Mouse (Mus musculus) heart, postnatal 0 days (tissue): ENCODE results near the gene Coil. TPM values are rescaled to one million over a fixed set of nuclear protein-coding genes. Genes with fewer than 3 reads are reported as not detected.
"Not testable (repeated sequence)": the region's sequence is repeated elsewhere in the genome, so short reads cannot be mapped to it uniquely, and the experiment has no call there.

Experiments
- ATAC-seq: fragments of 200-750 bp; cut with Nextera tagmentation; 2 replicates; pipeline ENCODE4 v1.8.0; 2017; ENCODE audit warnings: low read depth, moderate number of reproducible peaks, moderate library complexity; ENCODE audit not compliant: insufficient read depth
- DNase-seq: peaks from one replicate; pipeline ENCODE4 v3.0.0-alpha.2; 2016; ENCODE audit warnings: low spot score
- H3K27ac ChIP-seq: fragments of 300-500 bp; sonication (generic); 2 replicates; pipeline ENCODE4 v1.5.1; 2014; ENCODE audit warnings: low read depth, mild to moderate bottlenecking
- H3K27me3 ChIP-seq: fragments of 300-500 bp; sonication (generic); 2 replicates; pipeline ENCODE4 v1.6.1; 2014; ENCODE audit warnings: low read length, mixed read lengths; ENCODE audit not compliant: control insufficient read depth, insufficient read depth
- H3K36me3 ChIP-seq: fragments of 300-500 bp; sonication (generic); replicated peaks from 2 replicates; pipeline ENCODE4 v1.6.1; 2014; ENCODE audit warnings: low read length, mixed read lengths; ENCODE audit not compliant: control insufficient read depth, insufficient read depth
- H3K4me1 ChIP-seq: fragments of 300-500 bp; sonication (generic); 2 replicates; pipeline ENCODE4 v1.6.1; 2014; ENCODE audit warnings: antibody characterized with exemption; ENCODE audit not compliant: control insufficient read depth, insufficient read depth
- H3K4me2 ChIP-seq: fragments of 300-500 bp; sonication (generic); 2 replicates; pipeline ENCODE4 v1.6.1; 2014; ENCODE audit warnings: low read depth, mild to moderate bottlenecking, low read length, moderate library complexity
- H3K4me3 ChIP-seq: fragments of 300-500 bp; sonication (generic); 2 replicates; pipeline ENCODE4 v1.5.1; 2014; ENCODE audit warnings: low read depth, low read length
- H3K9ac ChIP-seq: fragments of 300-500 bp; sonication (generic); replicated peaks from 2 replicates; pipeline ENCODE4 v1.6.1; 2014; ENCODE audit warnings: low read depth, low read length, mixed read lengths
- H3K9me3 ChIP-seq: fragments of 300-500 bp; sonication (generic); replicated peaks from 2 replicates; pipeline ENCODE4 v1.6.1; 2016; ENCODE audit warnings: low read length; ENCODE audit not compliant: control insufficient read depth
- CTCF ChIP-seq: IDR thresholded peaks from 2 replicates; pipeline ENCODE4 v1.5.1; 2016; ENCODE audit warnings: antibody characterized with exemption, control low read depth, low read depth
- EP300 ChIP-seq: IDR thresholded peaks from 2 replicates; pipeline ENCODE4 v1.6.1; 2016; ENCODE audit warnings: antibody characterized with exemption, low read depth
- WGBS: fragments of 180-500 bp; shearing (Covaris S2); extraction: QIAGEN DNeasy Blood & Tissue Kit; methylation state at CpG from one replicate; pipeline ENCODE4 v1.1.7; 2014; 5-methylcytosine and 5-hydroxymethylcytosine counted together
- polyA plus RNA-seq: library from polyadenylated mRNA; unstranded; fragments of >200 nt; fragmentation: Nextera tagmentation; extraction: Ambion mirVana; gene quantifications from 2 replicates; pipeline ENCODE4 v1.2.1, GENCODE M21; 2015
- total RNA-seq: library from RNA; depleted of rRNA; stranded (reverse); fragments of >200 nt; gene quantifications from 2 replicates; pipeline ENCODE4 v1.2.3, GENCODE M21; 2014; ENCODE audit warnings: low replicate concordance; rRNA removed

Coil gene
- total and polyA plus RNA-seq, 2 experiments from 2014 or later, result 4.6 to 8.5 TPM

DNA sequence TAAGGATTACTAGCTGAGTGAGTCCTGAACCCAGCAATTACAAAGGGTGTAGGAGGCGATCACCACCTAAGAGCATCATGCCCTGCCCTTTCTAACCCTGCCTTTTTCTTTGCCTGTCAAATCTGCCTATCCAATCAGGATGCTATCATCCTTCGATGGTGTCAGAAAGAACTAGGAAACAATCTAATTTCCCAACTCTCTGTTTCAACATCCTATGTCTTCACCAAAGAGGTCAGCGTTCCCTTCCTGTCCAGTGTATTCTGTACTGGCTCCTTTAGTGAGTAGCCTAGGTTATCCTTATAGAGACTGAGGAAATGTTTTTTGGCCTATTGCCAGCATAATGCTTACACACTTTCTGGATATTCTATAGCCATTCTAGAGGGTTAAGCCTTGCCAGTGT lies 65.5 kb downstream of the Coil start:
- TF ChIP-seq EP300 (no peak), CTCF (no peak)
- Histone ChIP-seq H3K9ac (no peak overlapping the region), H3K27ac (no peak overlapping the region), H3K4me2 (no peak overlapping the region), H3K4me1 (no peaks in the 10 kb centered on the region), H3K36me3 (peaks cover 35% of the 10 kb centered on the region), H3K27me3 (no peaks in the 10 kb centered on the region), H3K4me3 (no peak overlapping the region), H3K9me3 (no peaks in the 10 kb centered on the region)
- DNase-seq (no peak), ATAC-seq (no peak)
- WGBS, result 74% methylated on average over 3 of the region's 3 CpGs

DNA sequence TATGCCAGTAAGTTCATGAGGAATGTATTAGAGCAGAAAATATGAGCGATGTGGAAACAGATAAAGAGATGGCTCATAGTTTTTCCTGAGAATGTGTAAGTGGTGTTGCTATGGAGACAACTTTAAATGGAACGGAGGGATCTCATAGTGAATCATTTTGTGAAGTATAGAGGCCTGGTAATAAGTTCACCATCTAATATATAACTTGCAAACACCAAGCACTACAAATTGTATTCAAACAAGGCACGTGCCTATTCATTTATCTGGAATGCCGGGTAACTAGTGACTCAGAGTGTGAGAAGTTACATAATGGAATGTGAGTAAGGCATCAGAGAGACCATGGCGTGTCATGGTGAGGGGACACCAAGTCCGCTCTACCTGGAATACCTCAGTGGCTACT lies 68.4 kb downstream of the Coil start:
- no peak overlapping the region for H3K4me2 ChIP-seq
- H3K27ac ChIP-seq, result no peak overlapping the region
- no peak overlapping the region for H3K9ac ChIP-seq
- no peak overlapping the region for H3K4me3 ChIP-seq
- no peak for DNase-seq
- no peaks in the 10 kb centered on the region for H3K27me3 ChIP-seq
- no peaks in the 10 kb centered on the region for H3K4me1 ChIP-seq
- peaks cover 61% of the 10 kb centered on the region for H3K36me3 ChIP-seq
- WGBS, result 82% methylated on average over 6 of the region's 6 CpGs
- no peak for ATAC-seq
- TF ChIP-seq EP300 (no peak), CTCF (no peak)
- H3K9me3 ChIP-seq, result no peaks in the 10 kb centered on the region

DNA sequence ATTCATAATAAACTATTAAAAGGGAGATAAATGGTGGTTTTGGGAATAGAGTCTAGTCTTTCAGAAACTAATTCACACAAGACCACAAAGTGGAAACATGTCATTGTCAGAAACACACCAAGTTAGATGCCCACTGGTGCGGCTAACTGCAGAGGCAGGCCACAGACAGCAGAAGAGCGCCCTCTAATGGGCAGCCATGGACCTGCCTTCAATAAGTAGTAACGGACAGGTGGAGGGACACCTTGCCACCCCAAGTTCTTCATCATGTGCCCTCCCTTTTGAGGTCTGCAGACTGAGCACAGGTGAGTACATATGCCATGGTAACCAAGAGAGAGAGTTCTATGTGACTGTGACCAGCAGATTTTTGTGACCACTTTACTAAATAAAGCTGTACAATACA lies 69.3 kb downstream of the Coil start:
- Histone ChIP-seq H3K27ac (no peak overlapping the region), H3K9ac (no peak overlapping the region), H3K4me1 (no peaks in the 10 kb centered on the region), H3K9me3 (no peaks in the 10 kb centered on the region), H3K4me3 (no peak overlapping the region), H3K27me3 (no peaks in the 10 kb centered on the region), H3K4me2 (no peak overlapping the region), H3K36me3 (peaks cover 67% of the 10 kb centered on the region)
- peak; percentile 39; the same call in 1 of the 2 replicates for ATAC-seq
- no peak for DNase-seq
- TF ChIP-seq EP300 (no peak), CTCF (peak; percentile 80)
- WGBS, result 23% methylated on average over 3 of the region's 3 CpGs

DNA sequence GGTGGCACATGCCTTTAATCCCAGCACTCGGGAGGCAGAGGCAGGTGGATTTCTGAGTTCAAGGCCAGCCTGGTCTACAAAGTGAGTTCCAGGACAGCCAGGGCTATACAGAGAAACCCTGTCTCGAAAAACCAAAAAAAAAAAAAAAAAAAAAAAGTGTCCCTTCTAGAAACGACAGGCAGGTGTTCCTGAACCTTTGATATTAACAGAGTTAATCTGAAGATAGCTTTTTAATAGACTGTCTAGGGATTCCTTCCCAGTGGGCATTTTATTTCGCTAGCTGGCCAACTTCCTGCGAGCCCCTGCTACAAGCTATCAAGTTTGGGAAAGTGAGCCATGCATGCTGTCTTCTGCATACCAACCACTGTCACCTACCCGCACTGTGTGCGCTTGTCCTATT lies 71.0 kb downstream of the Coil start:
- not testable (repeated sequence) for H3K9ac ChIP-seq, H3K9me3 ChIP-seq, H3K27ac ChIP-seq, H3K4me3 ChIP-seq, H3K4me2 ChIP-seq, H3K27me3 ChIP-seq, H3K4me1 ChIP-seq, ATAC-seq, DNase-seq
- WGBS, result 92% methylated on average over 6 of the region's 7 CpGs
- peaks cover 78% of the 10 kb centered on the region for H3K36me3 ChIP-seq

Other genes with a start within 250 kb of the Coil start
- 125 and 144 TPM in 2 replicates for gene Akap1, start 105.7 kb upstream of the Coil start, total RNA-seq
- gene Akap1, start 105.7 kb upstream of the Coil start, polyA plus RNA-seq, result 51.4 and 54.0 TPM in 2 replicates
- 36.0 and 44.6 TPM in 2 replicates for gene Scpep1, start 14.8 kb upstream of the Coil start, total RNA-seq
- gene Scpep1, start 14.8 kb upstream of the Coil start, polyA plus RNA-seq, result 36.9 and 41.4 TPM in 2 replicates
- gene Elobl, start 3.3 kb upstream of the Coil start, total RNA-seq, result not detected in 2 replicates
- gene Elobl, start 3.3 kb upstream of the Coil start, polyA plus RNA-seq, result not detected in 2 replicates
- 7.8 and 10.5 TPM in 2 replicates for gene Trim25, start 29.1 kb downstream of the Coil start, total RNA-seq
- gene Trim25, start 29.1 kb downstream of the Coil start, polyA plus RNA-seq, result 14.5 and 16.1 TPM in 2 replicates
- 12.6 and 15.7 TPM in 2 replicates for gene Dgke, start 96.6 kb downstream of the Coil start, total RNA-seq
- gene Dgke, start 96.6 kb downstream of the Coil start, polyA plus RNA-seq, result 4.7 and 5.3 TPM in 2 replicates
- gene Gm525, start 103.6 kb downstream of the Coil start, total RNA-seq, result not detected in 2 replicates
- gene Gm525, start 103.6 kb downstream of the Coil start, polyA plus RNA-seq, result not detected in 2 replicates